Mouse (Mus musculus): ENCODE results near the gene Ahrr. TPM values are rescaled to one million over a fixed set of nuclear protein-coding genes. Genes with fewer than 3 reads are reported as not detected.

The Ahrr gene
- polyA plus RNA-seq (2015; fragmentation: Nextera tagmentation; extraction: Ambion mirVana): 0.77 and 1.1 TPM in 2 replicates

GRCm38 (mm10) chr13:74292167-74292566 lies at the start of gene Ahrr:
TSS of gene Ahrr (minus strand) at chr13:74292331.
- Histone ChIP-seq H3K4me3 (replicated peaks) (peak within 1 kb of the TSS; percentile 25), H3K9ac (replicated peaks) (peak within 1 kb of the TSS; percentile 59), H3K9me3 (no peaks in the 10 kb centered on the region), H3K27me3 (peaks cover 22% of the 10 kb centered on the region), H3K27ac (no peak within 1 kb of the TSS), H3K4me1 (replicated peaks) (peaks cover 6% of the 10 kb centered on the region), H3K36me3 (no peaks in the 10 kb centered on the region), H3K4me2 (replicated peaks) (peak within 1 kb of the TSS; percentile 55)
- 1% methylated on average over 27 of the region's 27 CpGs for WGBS
- 0 out of 2 replicates have a peak, but pooled peaks have one; percentile 24 for ATAC-seq

DNA sequence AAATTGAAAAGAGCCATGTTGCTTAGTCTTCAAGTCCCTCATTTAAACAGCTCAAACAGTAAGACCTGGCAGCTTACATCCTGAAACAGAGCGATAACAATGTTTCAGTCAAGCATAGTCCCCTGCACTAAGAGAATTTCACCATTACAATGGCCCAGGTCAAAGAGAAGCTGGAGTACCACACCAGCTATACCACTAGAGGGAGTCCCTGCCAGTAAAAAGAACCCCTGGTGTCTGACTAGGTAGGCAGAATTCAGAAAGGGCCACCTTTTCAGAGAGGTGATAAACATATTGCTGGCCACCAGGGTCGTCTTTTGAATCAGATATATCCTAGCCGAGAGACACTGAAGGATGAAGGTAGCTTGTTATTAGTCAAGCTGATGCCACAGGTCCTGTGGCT lies 48.9 kb upstream of the Ahrr start:
- ATAC-seq: peak; percentile 63
- H3K9ac ChIP-seq (replicated peaks): no peak overlapping the region
- H3K4me1 ChIP-seq (replicated peaks): no peaks in the 10 kb centered on the region
- H3K27ac ChIP-seq: no peak overlapping the region
- 57% methylated on average over 3 of the region's 3 CpGs for WGBS
- H3K4me3 ChIP-seq (replicated peaks): no peak overlapping the region
- H3K9me3 ChIP-seq: no peaks in the 10 kb centered on the region
- H3K36me3 ChIP-seq: peaks cover 67% of the 10 kb centered on the region
- H3K4me2 ChIP-seq (replicated peaks): no peak overlapping the region
- no peaks in the 10 kb centered on the region for H3K27me3 ChIP-seq

GRCm38 (mm10) chr13:74329321-74329720 lies 37.2 kb upstream of the Ahrr start:
- H3K36me3 ChIP-seq: peaks cover 74% of the 10 kb centered on the region
- no peaks in the 10 kb centered on the region for H3K27me3 ChIP-seq
- no peaks in the 10 kb centered on the region for H3K9me3 ChIP-seq
- no peak overlapping the region for H3K27ac ChIP-seq
- no peak overlapping the region for H3K4me2 ChIP-seq (replicated peaks)
- no peaks in the 10 kb centered on the region for H3K4me1 ChIP-seq (replicated peaks)
- no peak overlapping the region for H3K9ac ChIP-seq (replicated peaks)
- no peak for ATAC-seq
- no peak overlapping the region for H3K4me3 ChIP-seq (replicated peaks)

DNA sequence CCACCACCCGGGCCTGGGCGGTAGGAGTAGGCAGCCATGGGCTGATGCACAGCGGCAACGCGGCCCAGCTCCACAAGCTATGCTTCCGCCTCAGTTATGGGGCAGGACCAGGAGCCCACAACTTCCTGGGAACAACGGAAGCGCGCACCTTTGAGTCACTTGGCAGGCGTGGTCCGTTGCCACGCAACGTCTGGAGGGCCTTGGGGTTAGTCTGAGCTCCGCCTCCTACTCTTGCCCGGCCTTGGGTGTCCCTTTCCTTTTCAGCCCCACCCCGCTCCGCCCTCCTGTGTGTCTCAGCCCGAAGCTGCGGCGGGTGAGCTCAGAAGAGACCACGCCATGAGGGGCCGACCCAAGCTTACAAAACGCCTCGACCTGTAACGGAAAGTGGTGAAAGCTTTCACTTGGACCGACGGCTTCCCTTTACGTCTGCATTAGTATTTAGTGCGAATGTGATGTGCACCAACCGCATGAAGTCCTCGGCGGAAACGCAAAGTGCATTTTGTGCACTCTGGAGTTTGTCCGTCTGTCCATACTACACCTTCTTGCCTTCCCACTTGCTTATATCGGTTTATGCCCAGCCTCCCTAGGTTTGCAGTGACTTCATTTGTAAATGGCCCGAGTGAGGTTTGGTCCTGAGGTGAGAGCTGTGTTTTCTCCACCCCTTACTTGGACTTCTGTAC lies 25.2 kb upstream of the Ahrr start, which contains the start of gene Pdcd6:
TSS of gene Pdcd6 (minus strand) at position 411 of the 680 bp plus-strand sequence.
- Histone ChIP-seq H3K27ac (peak within 1 kb of the TSS; percentile 68), H3K4me3 (replicated peaks) (peak within 1 kb of the TSS; percentile 73), H3K9ac (replicated peaks) (peak within 1 kb of the TSS; percentile 83), H3K4me2 (replicated peaks) (peak within 1 kb of the TSS; percentile 92), H3K9me3 (no peaks in the 10 kb centered on the region), H3K36me3 (peaks cover 25% of the 10 kb centered on the region), H3K4me1 (replicated peaks) (peaks cover 16% of the 10 kb centered on the region), H3K27me3 (no peaks in the 10 kb centered on the region)
- WGBS: under 1% methylated on average over 36 of the region's 36 CpGs
- ATAC-seq: peak; percentile 98

DNA sequence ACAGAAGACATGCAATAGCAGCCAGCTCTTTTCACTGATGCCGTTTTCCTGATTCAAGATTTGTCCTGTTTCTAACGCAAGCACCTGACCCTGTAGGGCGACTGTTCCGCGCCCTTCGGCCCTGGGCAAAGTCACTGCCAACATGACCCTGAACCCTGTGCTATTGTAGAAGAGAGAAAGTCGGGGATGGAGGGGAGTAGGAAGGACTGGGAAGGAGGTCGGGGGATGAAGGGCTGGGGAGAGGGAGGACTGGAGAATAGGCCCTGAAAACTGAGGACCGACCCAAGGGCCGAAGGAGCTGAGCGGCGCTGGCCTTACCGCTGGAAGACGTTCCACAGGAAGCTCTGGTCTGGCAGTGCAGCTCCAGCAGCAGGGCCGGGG lies 24.6 kb upstream of the Ahrr start:
- Histone ChIP-seq H3K4me3 (replicated peaks) (peak overlapping the region; percentile 73), H3K9me3 (no peaks in the 10 kb centered on the region), H3K36me3 (peaks cover 20% of the 10 kb centered on the region), H3K9ac (replicated peaks) (peak overlapping the region; percentile 83), H3K4me1 (replicated peaks) (peaks cover 16% of the 10 kb centered on the region), H3K27me3 (no peaks in the 10 kb centered on the region), H3K27ac (peak overlapping the region; percentile 68), H3K4me2 (replicated peaks) (peak overlapping the region; percentile 92)
- no peak for ATAC-seq
- WGBS: 3% methylated on average over 15 of the region's 15 CpGs

- Histone ChIP-seq H3K4me2 (replicated peaks) (peak overlapping the region; percentile 92), H3K36me3 (peaks cover 16% of the 10 kb centered on the region), H3K4me3 (replicated peaks) (peak overlapping the region; percentile 73), H3K4me1 (replicated peaks) (peaks cover 16% of the 10 kb centered on the region), H3K27ac (peak overlapping the region; percentile 68; the same call in 1 of the 2 replicates), H3K9ac (replicated peaks) (peak overlapping the region; percentile 83), H3K27me3 (no peaks in the 10 kb centered on the region), H3K9me3 (no peaks in the 10 kb centered on the region)
- 28% methylated on average over 4 of the region's 4 CpGs for WGBS
- ATAC-seq: no peak
Observed at GRCm38 (mm10) chr13:74316386-74316785, 24.3 kb upstream of the Ahrr start.

DNA sequence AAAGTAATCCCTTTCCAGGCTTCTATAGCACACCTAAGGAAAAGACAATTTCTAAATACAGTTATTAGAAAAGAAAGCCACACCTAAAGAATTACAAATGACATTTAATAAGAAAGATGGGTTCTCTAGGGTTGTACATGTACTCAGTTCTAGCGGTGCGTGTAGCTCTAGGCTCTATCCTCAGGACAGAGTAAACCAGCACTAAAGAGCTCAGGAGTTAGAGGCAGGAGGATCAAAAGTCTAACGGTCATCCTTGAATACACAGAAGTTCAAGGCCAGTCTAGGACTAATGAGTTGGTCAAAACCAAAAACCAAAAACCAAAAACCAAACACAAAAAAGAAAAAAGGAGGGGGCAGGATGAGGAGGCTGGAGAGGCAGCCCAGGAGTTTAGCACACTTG lies 22.5 kb upstream of the Ahrr start:
- no peak for ATAC-seq
- H3K27me3 ChIP-seq: no peaks in the 10 kb centered on the region
- no peak overlapping the region for H3K27ac ChIP-seq
- H3K4me3 ChIP-seq (replicated peaks): no peak overlapping the region
- 95% methylated on average over 3 of the region's 3 CpGs for WGBS
- no peaks in the 10 kb centered on the region for H3K9me3 ChIP-seq
- H3K36me3 ChIP-seq: peaks cover 21% of the 10 kb centered on the region
- no peak overlapping the region for H3K4me2 ChIP-seq (replicated peaks)
- H3K9ac ChIP-seq (replicated peaks): no peak overlapping the region
- peaks cover 16% of the 10 kb centered on the region for H3K4me1 ChIP-seq (replicated peaks)

DNA sequence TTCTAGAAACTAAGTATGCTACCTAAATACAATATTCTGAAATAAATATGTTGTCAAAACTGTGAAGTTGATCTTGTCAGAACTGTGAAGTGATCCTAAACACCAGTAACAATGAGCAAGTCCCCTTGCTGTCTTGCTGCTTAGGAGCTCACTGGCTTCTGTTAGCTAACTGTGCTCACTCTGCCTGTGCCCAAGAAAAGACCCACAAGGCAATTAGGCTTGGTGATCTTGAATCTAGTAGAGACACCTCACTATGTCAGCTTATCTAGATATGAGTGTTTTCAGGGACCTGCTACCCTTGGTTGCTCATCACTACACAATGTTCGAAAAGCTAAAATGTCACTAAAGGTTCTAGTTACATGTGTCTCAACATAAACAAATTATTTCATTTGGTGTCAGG lies 13.6 kb upstream of the Ahrr start:
- ATAC-seq: no peak
- Histone ChIP-seq H3K27me3 (no peaks in the 10 kb centered on the region), H3K4me1 (replicated peaks) (no peaks in the 10 kb centered on the region), H3K36me3 (peaks cover 79% of the 10 kb centered on the region), H3K27ac (no peak overlapping the region), H3K9ac (replicated peaks) (no peak overlapping the region), H3K4me2 (replicated peaks) (no peak overlapping the region), H3K9me3 (no peaks in the 10 kb centered on the region), H3K4me3 (replicated peaks) (no peak overlapping the region)
- WGBS: 88% methylated on average over 1 of the region's 1 CpGs

GRCm38 (mm10) chr13:74305380-74305779 lies 13.2 kb upstream of the Ahrr start:
- no peak for ATAC-seq
- no peak overlapping the region for H3K4me2 ChIP-seq (replicated peaks)
- WGBS: 89% methylated on average over 6 of the region's 6 CpGs
- no peaks in the 10 kb centered on the region for H3K9me3 ChIP-seq
- H3K4me1 ChIP-seq (replicated peaks): no peaks in the 10 kb centered on the region
- no peak overlapping the region for H3K4me3 ChIP-seq (replicated peaks)
- no peak overlapping the region for H3K27ac ChIP-seq
- no peak overlapping the region for H3K9ac ChIP-seq (replicated peaks)
- no peaks in the 10 kb centered on the region for H3K27me3 ChIP-seq
- peaks cover 75% of the 10 kb centered on the region for H3K36me3 ChIP-seq

GRCm38 (mm10) chr13:74302050-74303037 lies 10.2 kb upstream of the Ahrr start:
- H3K4me1 ChIP-seq (replicated peaks): no peaks in the 10 kb centered on the region
- H3K27ac ChIP-seq: no peak overlapping the region
- peaks cover 50% of the 10 kb centered on the region for H3K36me3 ChIP-seq
- no peak overlapping the region for H3K9ac ChIP-seq (replicated peaks)
- no peaks in the 10 kb centered on the region for H3K9me3 ChIP-seq
- H3K27me3 ChIP-seq: no peaks in the 10 kb centered on the region
- 88% methylated on average over 10 of the region's 10 CpGs for WGBS
- H3K4me2 ChIP-seq (replicated peaks): no peak overlapping the region
- ATAC-seq: no peak
- no peak overlapping the region for H3K4me3 ChIP-seq (replicated peaks)

- Histone ChIP-seq H3K36me3 (peaks cover 43% of the 10 kb centered on the region), H3K27ac (no peak overlapping the region), H3K9me3 (no peaks in the 10 kb centered on the region), H3K4me3 (replicated peaks) (no peak overlapping the region), H3K4me1 (replicated peaks) (no peaks in the 10 kb centered on the region), H3K9ac (replicated peaks) (no peak overlapping the region), H3K27me3 (no peaks in the 10 kb centered on the region), H3K4me2 (replicated peaks) (no peak overlapping the region)
- 83% methylated on average over 6 of the region's 6 CpGs for WGBS
- no peak; the same call in none of the 2 replicates for ATAC-seq
Observed at GRCm38 (mm10) chr13:74301607-74301984, 9.5 kb upstream of the Ahrr start.
